Mouse (Mus musculus) intestine, embryonic 16.5 days (tissue): ENCODE measurements at regions not wholly inside any gene's neighbourhood (a gene's known extent, or its start where the extent isn't known, plus 50 kb on each side); places are given as distances from the start of the nearest gene placed in this dataset.

ENCODE experiments used
- ATAC-seq: fragments of 200-750 bp; cut with Nextera tagmentation; 2 replicates; pipeline ENCODE4 v1.8.0; 2017; ENCODE audit warnings: moderate TSS enrichment, moderate library complexity
- H3K27ac ChIP-seq: fragments of 300-500 bp; sonication (generic); 2 replicates; pipeline ENCODE4 v1.5.1; 2014; ENCODE audit warnings: mild to moderate bottlenecking, low read length
- H3K27me3 ChIP-seq: fragments of 300-500 bp; sonication (generic); replicated peaks from 2 replicates; pipeline ENCODE4 v1.6.1; 2014; ENCODE audit warnings: low read length, control low read depth, mixed read lengths; ENCODE audit not compliant: control insufficient read depth, insufficient read depth
- H3K36me3 ChIP-seq: fragments of 300-500 bp; sonication (generic); 2 replicates; pipeline ENCODE4 v1.6.1; 2014; ENCODE audit warnings: low read length, control low read depth; ENCODE audit not compliant: control insufficient read depth, insufficient read depth
- H3K4me1 ChIP-seq: fragments of 300-500 bp; sonication (generic); 2 replicates; pipeline ENCODE4 v1.6.1; 2014; ENCODE audit warnings: low read length, control low read depth, mixed read lengths; ENCODE audit not compliant: control insufficient read depth, insufficient read depth
- H3K4me2 ChIP-seq: fragments of 300-500 bp; sonication (generic); 2 replicates; pipeline ENCODE4 v1.6.1; 2014; ENCODE audit warnings: low read depth, low read length, control low read depth
- H3K4me3 ChIP-seq: fragments of 300-500 bp; sonication (generic); 2 replicates; pipeline ENCODE4 v1.5.1; 2014; ENCODE audit warnings: mild to moderate bottlenecking, low read length
- H3K9ac ChIP-seq: fragments of 300-500 bp; sonication (generic); 2 replicates; pipeline ENCODE4 v1.6.1; 2014; ENCODE audit warnings: low read depth, low read length
- H3K9me3 ChIP-seq: fragments of 300-500 bp; sonication (generic); 2 replicates; pipeline ENCODE4 v1.6.1; 2016; ENCODE audit warnings: low read length, control low read depth; ENCODE audit not compliant: control insufficient read depth
- WGBS: fragments of 180-500 bp; shearing (Covaris S2); extraction: QIAGEN DNeasy Blood & Tissue Kit; methylation state at CpG from one replicate; pipeline ENCODE4 v1.1.7; 2014; 5-methylcytosine and 5-hydroxymethylcytosine counted together

DNA sequence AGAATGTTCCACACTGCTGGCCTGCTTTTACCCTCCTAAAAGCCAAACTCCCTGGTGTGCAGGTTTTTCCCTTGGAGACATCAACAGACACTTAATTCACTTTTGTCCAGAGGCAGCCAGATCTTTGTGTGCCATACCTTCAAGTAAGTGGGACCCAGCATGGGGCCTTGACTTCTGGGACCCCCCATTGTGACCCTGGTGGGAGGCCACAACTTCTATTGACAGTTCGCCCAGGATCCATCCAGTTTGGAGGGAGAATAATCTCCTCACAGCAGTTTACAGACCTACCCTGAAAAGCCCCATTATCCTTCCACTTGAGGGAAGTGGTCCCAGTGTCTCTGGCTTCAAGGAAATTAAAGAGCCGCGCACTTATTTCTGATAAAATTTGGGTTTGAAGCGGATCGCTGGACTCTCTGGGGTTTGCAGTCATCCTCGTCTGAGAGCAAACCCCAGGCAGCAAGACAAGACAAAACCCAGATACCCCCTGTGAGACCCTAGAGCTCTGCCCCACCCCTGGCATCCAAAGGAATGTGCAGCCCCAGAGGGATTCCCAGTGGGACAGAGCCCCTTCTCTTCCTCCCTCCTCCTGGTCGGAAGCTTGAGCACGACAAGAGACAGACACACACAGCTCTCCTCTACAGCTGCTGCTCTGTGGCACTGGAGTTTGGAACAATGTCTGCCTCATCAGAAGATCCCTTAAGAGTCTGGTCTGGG, 115.8 kb upstream of the Med13l start:
- Histone ChIP-seq H3K36me3 (no peaks in the 10 kb centered on the region; the same call in 1 of the 2 replicates), H3K9me3 (no peaks in the 10 kb centered on the region), H3K4me2 (no peak overlapping the region), H3K27me3 (no peaks in the 10 kb centered on the region), H3K9ac (no peak overlapping the region), H3K4me1 (peaks cover 6% of the 10 kb centered on the region; the same call in 1 of the 2 replicates), H3K27ac (no peak overlapping the region), H3K4me3 (no peak overlapping the region)
- 36% methylated on average over 8 of the region's 8 CpGs for WGBS
- ATAC-seq = no peak

DNA sequence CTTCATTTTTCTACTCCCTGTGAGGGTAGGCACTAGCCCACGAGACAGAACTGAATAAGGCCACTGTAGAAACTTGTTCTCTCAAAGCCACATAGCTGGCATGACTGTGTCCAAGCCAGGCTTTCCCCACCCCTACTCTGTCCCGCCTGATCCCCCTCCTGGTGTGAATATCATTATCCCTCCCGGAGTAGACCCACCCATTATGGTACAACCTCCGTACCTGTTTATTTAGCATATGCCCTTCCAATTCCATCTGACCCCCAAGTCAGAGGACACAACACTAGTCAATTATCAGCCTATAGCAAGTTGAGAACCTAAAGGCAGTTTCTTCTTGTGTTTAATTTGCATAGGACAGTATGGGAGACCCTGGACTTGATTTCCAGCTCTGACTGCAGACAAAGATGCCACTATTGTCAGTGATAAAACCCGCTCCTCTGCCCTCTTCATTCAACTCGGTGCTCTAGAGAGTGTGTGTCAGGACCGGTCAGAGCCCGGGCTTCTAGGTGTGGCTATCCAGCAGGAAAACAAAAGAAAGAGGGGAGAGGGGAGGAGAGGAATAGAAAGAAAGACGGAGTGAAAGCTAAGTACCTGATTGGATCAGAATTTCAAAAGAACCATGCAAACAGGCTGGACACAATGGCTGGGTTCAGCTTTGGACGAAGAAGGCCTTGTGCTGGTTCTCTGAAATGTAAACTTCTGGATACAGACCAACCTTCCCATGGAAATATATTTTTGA, 115.1 kb upstream of the Med13l start:
- WGBS = 48% methylated on average over 10 of the region's 10 CpGs
- Histone ChIP-seq H3K9ac (no peak overlapping the region), H3K9me3 (no peaks in the 10 kb centered on the region), H3K27ac (no peak overlapping the region), H3K36me3 (no peaks in the 10 kb centered on the region), H3K4me2 (no peak overlapping the region), H3K4me1 (peaks cover 6% of the 10 kb centered on the region; the same call in 1 of the 2 replicates), H3K4me3 (no peak overlapping the region), H3K27me3 (no peaks in the 10 kb centered on the region)
- ATAC-seq = no peak

DNA sequence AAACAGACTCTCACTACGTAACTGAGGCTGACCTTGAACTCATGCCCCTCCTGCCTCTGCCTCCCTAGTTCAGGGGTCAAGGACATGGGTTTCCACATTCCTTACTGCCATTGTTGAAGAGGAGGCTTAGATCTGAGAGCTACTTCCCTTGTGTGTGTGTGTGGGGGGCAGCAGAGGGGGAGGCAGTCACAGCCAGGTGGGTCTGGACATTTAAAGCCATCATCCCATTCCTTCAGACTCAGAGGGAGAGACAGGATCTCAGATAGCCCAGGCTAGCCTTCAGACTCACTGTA, 114.5 kb upstream of the Med13l start:
- H3K36me3 ChIP-seq = no peaks in the 10 kb centered on the region
- ATAC-seq = no peak
- H3K27ac ChIP-seq = no peak overlapping the region
- 88% methylated on average over 1 of the region's 1 CpGs for WGBS
- H3K4me3 ChIP-seq = no peak overlapping the region
- peaks cover 6% of the 10 kb centered on the region; the same call in 1 of the 2 replicates for H3K4me1 ChIP-seq
- no peaks in the 10 kb centered on the region for H3K27me3 ChIP-seq
- H3K9me3 ChIP-seq = no peaks in the 10 kb centered on the region
- no peak overlapping the region for H3K9ac ChIP-seq
- no peak overlapping the region for H3K4me2 ChIP-seq

GRCm38 (mm10) chr5:118446878-118447277, 113.6 kb upstream of the Med13l start:
- Histone ChIP-seq H3K4me3 (no peak overlapping the region), H3K4me2 (no peak overlapping the region), H3K27ac (no peak overlapping the region), H3K27me3 (no peaks in the 10 kb centered on the region), H3K4me1 (peaks cover 6% of the 10 kb centered on the region; the same call in 1 of the 2 replicates), H3K9ac (no peak overlapping the region), H3K9me3 (no peaks in the 10 kb centered on the region), H3K36me3 (no peaks in the 10 kb centered on the region)
- WGBS = 60% methylated on average over 6 of the region's 6 CpGs
- ATAC-seq = no peak

GRCm38 (mm10) chr5:118447366-118447765, 113.1 kb upstream of the Med13l start:
- Histone ChIP-seq H3K36me3 (no peaks in the 10 kb centered on the region), H3K4me3 (no peak overlapping the region), H3K9me3 (no peaks in the 10 kb centered on the region), H3K9ac (no peak overlapping the region), H3K27ac (no peak overlapping the region), H3K27me3 (no peaks in the 10 kb centered on the region), H3K4me2 (no peak overlapping the region), H3K4me1 (peaks cover 11% of the 10 kb centered on the region; the same call in 1 of the 2 replicates)
- WGBS = 79% methylated on average over 5 of the region's 5 CpGs
- no peak for ATAC-seq

DNA sequence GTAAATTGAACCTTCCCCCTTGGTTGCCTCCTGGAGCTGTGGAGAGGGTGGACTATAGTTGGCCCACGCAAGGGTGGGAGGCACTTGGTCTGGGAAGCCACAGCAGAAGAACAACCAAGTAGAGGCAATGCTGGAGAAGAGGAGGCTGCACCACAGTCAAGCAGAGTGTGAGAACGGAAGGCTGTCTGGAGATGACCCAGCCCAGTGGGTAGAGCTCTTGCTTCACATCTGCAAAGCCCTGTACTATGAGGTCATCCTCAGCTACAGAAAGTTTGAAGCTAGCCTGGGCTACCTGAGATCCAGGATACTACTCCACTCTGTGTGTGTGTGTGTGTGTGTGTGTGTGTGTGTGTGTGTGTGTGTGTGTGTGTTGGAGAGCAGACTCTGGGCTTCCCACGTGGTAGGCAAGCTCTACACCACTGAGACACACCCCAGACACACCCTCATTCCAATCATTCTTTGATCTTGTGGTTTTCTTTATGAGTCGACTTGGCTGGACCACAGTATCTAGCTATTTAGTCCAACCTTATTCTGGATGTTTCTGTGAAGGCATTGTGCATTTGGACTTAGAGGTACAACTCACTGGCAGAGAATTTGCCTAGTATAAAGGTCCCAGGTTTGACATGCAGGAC, 111.5 kb upstream of the Med13l start:
- H3K27ac ChIP-seq = no peak overlapping the region
- no peak overlapping the region for H3K4me2 ChIP-seq
- H3K4me1 ChIP-seq = peaks cover 12% of the 10 kb centered on the region; the same call in 1 of the 2 replicates
- no peak overlapping the region for H3K9ac ChIP-seq
- H3K27me3 ChIP-seq = no peaks in the 10 kb centered on the region
- 41% methylated on average over 4 of the region's 4 CpGs for WGBS
- no peak overlapping the region for H3K4me3 ChIP-seq
- H3K36me3 ChIP-seq = no peaks in the 10 kb centered on the region
- ATAC-seq = peak; percentile 65
- H3K9me3 ChIP-seq = no peaks in the 10 kb centered on the region

GRCm38 (mm10) chr5:118449893-118450292, 110.6 kb upstream of the Med13l start:
- 91% methylated on average over 4 of the region's 4 CpGs for WGBS
- no peak overlapping the region for H3K4me2 ChIP-seq

GRCm38 (mm10) chr5:118452052-118452451, 108.4 kb upstream of the Med13l start:
- Histone ChIP-seq H3K27ac (no peak overlapping the region), H3K4me3 (no peak overlapping the region), H3K4me2 (no peak overlapping the region), H3K9me3 (no peaks in the 10 kb centered on the region), H3K9ac (no peak overlapping the region), H3K36me3 (no peaks in the 10 kb centered on the region), H3K4me1 (peaks cover 8% of the 10 kb centered on the region; the same call in 1 of the 2 replicates), H3K27me3 (no peaks in the 10 kb centered on the region)
- ATAC-seq = peak; percentile 54; the same call in 1 of the 2 replicates
- WGBS = 53% methylated on average over 2 of the region's 2 CpGs

More at GRCm38 (mm10) chr5:118449893-118450292, 110.6 kb upstream of the Med13l start:
- no peak overlapping the region for H3K27ac ChIP-seq
- H3K4me1 ChIP-seq = peaks cover 10% of the 10 kb centered on the region; the same call in 1 of the 2 replicates
- no peak for ATAC-seq
- H3K36me3 ChIP-seq = no peaks in the 10 kb centered on the region
- no peak overlapping the region for H3K9ac ChIP-seq
- H3K9me3 ChIP-seq = no peaks in the 10 kb centered on the region
- H3K27me3 ChIP-seq = no peaks in the 10 kb centered on the region
- no peak overlapping the region for H3K4me3 ChIP-seq

DNA sequence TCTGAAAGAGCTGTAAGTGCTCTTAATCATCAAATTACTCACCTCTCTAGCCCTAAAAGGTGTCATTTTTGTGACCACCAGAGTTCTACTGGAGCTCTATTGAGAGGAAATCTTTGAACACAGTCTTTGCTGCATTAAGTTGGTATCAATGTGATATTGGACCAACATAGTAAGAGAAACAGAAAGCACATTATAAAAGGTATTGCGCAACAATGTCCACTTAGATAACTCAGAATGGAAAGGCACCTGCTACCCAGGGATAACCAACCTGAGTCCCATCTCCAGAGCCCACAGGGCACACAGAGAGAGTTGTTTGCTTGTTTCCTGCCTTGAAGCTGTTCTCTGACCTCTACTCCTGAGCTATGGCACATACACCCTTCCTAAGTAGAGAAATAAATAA, 106.4 kb upstream of the Med13l start:
- H3K36me3 ChIP-seq = no peaks in the 10 kb centered on the region
- no peak for ATAC-seq
- no peak overlapping the region for H3K4me2 ChIP-seq
- H3K9ac ChIP-seq = no peak overlapping the region
- WGBS = 93% methylated on average over 1 of the region's 1 CpGs
- no peaks in the 10 kb centered on the region for H3K27me3 ChIP-seq
- no peaks in the 10 kb centered on the region for H3K9me3 ChIP-seq
- H3K27ac ChIP-seq = no peak overlapping the region
- no peak overlapping the region for H3K4me3 ChIP-seq
- peaks cover 10% of the 10 kb centered on the region for H3K4me1 ChIP-seq
